Mouse (Mus musculus): ENCODE measurements around the gene Klhl3. TPM values are rescaled to one million over a fixed set of nuclear protein-coding genes. Genes with fewer than 3 reads are reported as not detected.

Klhl3 gene
- polyA plus RNA-seq, 1 experiment: 0.50 TPM

GRCm38 (mm10) chr13:58007256-58008037 is 105.9 kb downstream of the Klhl3 start:
- Histone ChIP-seq H3K4me3 (replicated peaks; ENCODE audit: control insufficient read depth, low read depth, low read length) (no peak overlapping the region), H3K4me1 (ENCODE audit: control insufficient read depth, insufficient read depth, low read length) (no peaks in the 10 kb centered on the region), H3K27ac (ENCODE audit: control insufficient read depth, insufficient read depth, low read depth, low read length, poor library complexity) (no peak overlapping the region)
- no peak for TF ChIP-seq CTCF (IDR thresholded peaks at IDR 0.05; ENCODE audit: control insufficient read depth, insufficient read depth, low read length)
- no peak for TF ChIP-seq POLR2A (IDR thresholded peaks at IDR 0.05; ENCODE audit: borderline replicate concordance, control insufficient read depth, low read depth, low read length)
- 83% methylated on average over 16 of the region's 16 CpGs for WGBS

DNA sequence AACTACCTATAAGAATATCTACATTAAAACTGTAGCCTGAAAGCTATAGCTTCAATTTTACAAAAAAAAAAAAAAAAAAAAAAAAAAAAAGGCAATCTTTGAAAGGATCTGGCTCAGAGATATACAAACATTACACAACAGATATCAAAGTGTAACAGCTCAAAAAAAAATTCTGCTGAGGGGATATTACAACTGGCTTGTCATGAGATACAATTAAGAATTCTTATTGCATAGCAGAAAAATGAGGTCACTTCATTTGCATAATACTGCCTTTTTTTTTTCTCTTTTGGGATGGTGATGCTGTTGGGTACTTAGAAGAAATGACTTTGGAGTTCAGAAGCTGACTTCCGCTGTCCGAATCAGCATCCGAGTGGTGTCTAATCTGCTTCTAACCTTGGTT is 111.6 kb downstream of the Klhl3 start:
- H3K4me3 ChIP-seq (replicated peaks; ENCODE audit: control insufficient read depth, low read depth, low read length): no peak overlapping the region
- TF ChIP-seq POLR2A (IDR thresholded peaks at IDR 0.05; ENCODE audit: borderline replicate concordance, control insufficient read depth, low read depth, low read length) (no peak), CTCF (IDR thresholded peaks at IDR 0.05; ENCODE audit: control insufficient read depth, insufficient read depth, low read length) (no peak)
- H3K4me1 ChIP-seq (ENCODE audit: control insufficient read depth, insufficient read depth, low read length): no peaks in the 10 kb centered on the region
- no peak overlapping the region for H3K27ac ChIP-seq (ENCODE audit: control insufficient read depth, insufficient read depth, low read depth, low read length, poor library complexity)
- 95% methylated on average over 3 of the region's 3 CpGs for WGBS

DNA sequence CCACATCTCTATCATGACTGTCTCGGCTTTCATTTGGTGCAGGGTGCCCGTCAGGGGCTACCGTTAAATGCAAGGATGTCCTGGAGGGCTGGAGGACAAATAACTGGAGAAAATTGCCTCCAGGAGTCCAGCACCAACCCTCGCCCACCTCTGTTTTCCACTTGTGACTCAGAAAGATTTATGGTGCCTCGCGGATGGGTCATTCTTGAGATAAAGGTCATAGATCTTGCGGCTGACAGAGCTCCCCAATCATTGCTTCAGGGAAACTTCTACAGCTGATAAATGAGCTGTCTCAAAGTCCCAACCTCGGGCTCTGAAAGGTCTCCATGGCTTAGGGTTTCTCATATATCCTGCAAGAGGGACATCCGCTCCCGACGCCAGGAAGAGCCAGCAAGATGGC is 116.9 kb downstream of the Klhl3 start:
- H3K4me1 ChIP-seq (ENCODE audit: control insufficient read depth, insufficient read depth, low read length): no peaks in the 10 kb centered on the region
- WGBS: 77% methylated on average over 11 of the region's 11 CpGs
- no peak for TF ChIP-seq POLR2A (IDR thresholded peaks at IDR 0.05; ENCODE audit: borderline replicate concordance, control insufficient read depth, low read depth, low read length)
- no peak for TF ChIP-seq CTCF (IDR thresholded peaks at IDR 0.05; ENCODE audit: control insufficient read depth, insufficient read depth, low read length)

DNA sequence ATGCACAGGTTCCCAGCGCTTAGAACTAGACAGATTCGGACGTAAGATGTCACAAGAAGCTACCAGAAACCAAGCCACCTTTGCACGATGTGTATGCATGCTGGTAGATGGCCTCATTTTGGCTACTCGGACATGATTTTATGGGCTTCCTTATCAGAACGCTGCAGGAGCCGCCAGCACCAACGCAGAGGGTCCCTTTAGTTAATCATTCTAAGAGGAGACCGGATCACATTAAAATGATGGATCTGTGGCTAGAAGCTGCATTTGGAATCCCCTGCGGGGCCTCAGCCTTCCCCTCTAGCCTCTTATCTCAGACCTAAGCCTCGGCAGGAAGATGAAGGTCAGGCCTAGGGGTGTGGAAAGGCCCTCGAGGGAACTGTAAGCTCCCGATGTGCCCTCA is 117.5 kb downstream of the Klhl3 start:
- TF ChIP-seq POLR2A (IDR thresholded peaks at IDR 0.05; ENCODE audit: borderline replicate concordance, control insufficient read depth, low read depth, low read length): no peak
- TF ChIP-seq CTCF (IDR thresholded peaks at IDR 0.05; ENCODE audit: control insufficient read depth, insufficient read depth, low read length): no peak
- Histone ChIP-seq H3K4me3 (replicated peaks; ENCODE audit: control insufficient read depth, low read depth, low read length) (no peak overlapping the region), H3K4me1 (ENCODE audit: control insufficient read depth, insufficient read depth, low read length) (no peaks in the 10 kb centered on the region), H3K27ac (ENCODE audit: control insufficient read depth, insufficient read depth, low read depth, low read length, poor library complexity) (no peak overlapping the region)
- WGBS: 32% methylated on average over 13 of the region's 13 CpGs

More for the DNA sequence above, 116.9 kb downstream of the Klhl3 start:
- H3K4me3 ChIP-seq (replicated peaks; ENCODE audit: control insufficient read depth, low read depth, low read length): no peak overlapping the region
- H3K27ac ChIP-seq (ENCODE audit: control insufficient read depth, insufficient read depth, low read depth, low read length, poor library complexity): no peak overlapping the region

- no peak for TF ChIP-seq CTCF (IDR thresholded peaks at IDR 0.05; ENCODE audit: control insufficient read depth, insufficient read depth, low read length)
- H3K4me1 ChIP-seq (ENCODE audit: control insufficient read depth, insufficient read depth, low read length): no peaks in the 10 kb centered on the region
- H3K4me3 ChIP-seq (replicated peaks; ENCODE audit: control insufficient read depth, low read depth, low read length): no peak overlapping the region
- H3K27ac ChIP-seq (ENCODE audit: control insufficient read depth, insufficient read depth, low read depth, low read length, poor library complexity): no peak overlapping the region
- 78% methylated on average over 10 of the region's 10 CpGs for WGBS
Observed at GRCm38 (mm10) chr13:57984637-57985036, 128.8 kb downstream of the Klhl3 start.

GRCm38 (mm10) chr13:57984163-57984562 is 129.2 kb downstream of the Klhl3 start:
- Histone ChIP-seq H3K4me3 (replicated peaks; ENCODE audit: control insufficient read depth, low read depth, low read length) (no peak overlapping the region), H3K4me1 (ENCODE audit: control insufficient read depth, insufficient read depth, low read length) (no peaks in the 10 kb centered on the region), H3K27ac (ENCODE audit: control insufficient read depth, insufficient read depth, low read depth, low read length, poor library complexity) (no peak overlapping the region)
- TF ChIP-seq CTCF (IDR thresholded peaks at IDR 0.05; ENCODE audit: control insufficient read depth, insufficient read depth, low read length) (no peak), POLR2A (IDR thresholded peaks at IDR 0.05; ENCODE audit: borderline replicate concordance, control insufficient read depth, low read depth, low read length) (no peak)
- 64% methylated on average over 8 of the region's 8 CpGs for WGBS

- H3K27ac ChIP-seq (ENCODE audit: control insufficient read depth, insufficient read depth, low read depth, low read length, poor library complexity): no peak overlapping the region
- 39% methylated on average over 12 of the region's 12 CpGs for WGBS
- TF ChIP-seq CTCF (IDR thresholded peaks at IDR 0.05; ENCODE audit: control insufficient read depth, insufficient read depth, low read length): no peak
- no peak for TF ChIP-seq POLR2A (IDR thresholded peaks at IDR 0.05; ENCODE audit: borderline replicate concordance, control insufficient read depth, low read depth, low read length)
- no peaks in the 10 kb centered on the region for H3K4me1 ChIP-seq (ENCODE audit: control insufficient read depth, insufficient read depth, low read length)
- no peak overlapping the region for H3K4me3 ChIP-seq (replicated peaks; ENCODE audit: control insufficient read depth, low read depth, low read length)
Observed at GRCm38 (mm10) chr13:57983330-57983729, 130.1 kb downstream of the Klhl3 start.

DNA sequence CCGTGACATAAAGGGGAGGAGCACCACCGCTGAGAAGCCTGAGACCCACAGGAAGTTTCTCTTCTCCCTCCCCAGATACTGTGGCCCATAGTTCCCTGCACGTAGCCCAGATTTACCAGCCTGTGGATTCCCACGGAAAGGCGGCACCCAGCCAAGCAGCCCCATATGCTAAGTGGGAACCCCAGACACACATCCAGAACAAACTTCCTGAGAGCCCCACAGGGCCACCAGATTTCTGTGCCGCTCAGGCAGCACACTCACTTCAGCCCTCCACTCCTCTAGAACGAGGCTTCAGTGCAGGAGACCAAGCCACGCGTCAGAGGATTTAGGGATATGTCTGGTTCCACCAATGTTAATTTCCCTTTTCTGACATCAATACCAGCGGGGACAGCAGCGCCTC is 130.5 kb downstream of the Klhl3 start:
- Histone ChIP-seq H3K27ac (ENCODE audit: control insufficient read depth, insufficient read depth, low read depth, low read length, poor library complexity) (no peak overlapping the region), H3K4me3 (replicated peaks; ENCODE audit: control insufficient read depth, low read depth, low read length) (no peak overlapping the region), H3K4me1 (ENCODE audit: control insufficient read depth, insufficient read depth, low read length) (no peaks in the 10 kb centered on the region)
- TF ChIP-seq CTCF (IDR thresholded peaks at IDR 0.05; ENCODE audit: control insufficient read depth, insufficient read depth, low read length) (no peak), POLR2A (IDR thresholded peaks at IDR 0.05; ENCODE audit: borderline replicate concordance, control insufficient read depth, low read depth, low read length) (no peak)
- 51% methylated on average over 11 of the region's 11 CpGs for WGBS

DNA sequence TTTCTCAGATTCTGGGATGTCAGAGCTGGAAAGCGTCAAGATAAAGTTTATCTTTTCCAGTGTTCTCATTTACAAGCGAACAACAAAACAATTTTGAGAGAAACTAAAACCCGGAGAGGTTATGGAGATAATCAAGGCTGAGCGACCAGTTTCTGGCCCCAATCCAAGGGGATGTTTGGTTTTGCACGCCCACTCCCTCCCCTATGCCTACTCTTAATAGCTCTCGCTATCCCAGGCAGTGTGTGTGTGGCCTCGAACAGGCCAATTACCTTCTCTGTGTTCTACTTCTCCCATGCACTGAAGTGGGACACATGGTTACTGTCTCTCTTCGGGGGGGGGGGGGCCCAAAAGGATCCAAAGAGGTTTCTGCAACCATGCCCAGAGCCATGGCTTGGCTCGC is 132.7 kb downstream of the Klhl3 start:
- TF ChIP-seq CTCF (IDR thresholded peaks at IDR 0.05; ENCODE audit: control insufficient read depth, insufficient read depth, low read length) (no peak), POLR2A (IDR thresholded peaks at IDR 0.05; ENCODE audit: borderline replicate concordance, control insufficient read depth, low read depth, low read length) (no peak)
- Histone ChIP-seq H3K4me1 (ENCODE audit: control insufficient read depth, insufficient read depth, low read length) (no peaks in the 10 kb centered on the region), H3K27ac (ENCODE audit: control insufficient read depth, insufficient read depth, low read depth, low read length, poor library complexity) (no peak overlapping the region), H3K4me3 (replicated peaks; ENCODE audit: control insufficient read depth, low read depth, low read length) (no peak overlapping the region)
- 45% methylated on average over 9 of the region's 9 CpGs for WGBS
